Mouse (Mus musculus) G1E (cell line): ENCODE data around the gene Ppp2r3c. TPM values are rescaled to one million over a fixed set of nuclear protein-coding genes. Genes with fewer than 3 reads are reported as not detected.
"Not testable (repeated sequence)": the region's sequence is repeated elsewhere in the genome, so short reads cannot be mapped to it uniquely, and the experiment has no call there.

Experiments used
- ATAC-seq: 2 replicates; pipeline ENCODE4 v1.8.0; 2016; ENCODE audit warnings: mild to moderate bottlenecking; ENCODE audit not compliant: insufficient number of reproducible peaks, poor library complexity, low FRiP score, severe bottlenecking; ENCODE audit errors: extremely low read depth
- DNase-seq: peaks from one replicate; pipeline ENCODE4 v3.0.0; 2012; ENCODE audit warnings: low spot score
- H3K27me3 ChIP-seq: 2 replicates; pipeline ENCODE4 v1.6.1; 2012; ENCODE audit warnings: mild to moderate bottlenecking, low read length, inconsistent platforms; ENCODE audit not compliant: insufficient read depth
- H3K36me3 ChIP-seq: replicated peaks from 2 replicates; pipeline ENCODE3; 2012; ENCODE audit warnings: mild to moderate bottlenecking, inconsistent platforms
- H3K4me1 ChIP-seq: 2 replicates; pipeline ENCODE4 v1.6.1; 2012; ENCODE audit warnings: low read depth, low read length, inconsistent platforms, mixed read lengths; ENCODE audit not compliant: insufficient read depth
- H3K4me3 ChIP-seq: 2 replicates; pipeline ENCODE4 v1.5.1; 2012; ENCODE audit warnings: low read depth, mild to moderate bottlenecking, inconsistent platforms, low read length, moderate library complexity, mixed read lengths
- H3K9me3 ChIP-seq: replicated peaks from 2 replicates; pipeline ENCODE4 v1.6.1; 2012; ENCODE audit warnings: inconsistent platforms
- CTCF ChIP-seq: IDR thresholded peaks from 2 replicates; pipeline ENCODE4 v1.5.1; 2012; ENCODE audit warnings: low read depth, low read length, inconsistent platforms, mixed read lengths
- GATA1 ChIP-seq: IDR thresholded peaks from 2 replicates; pipeline ENCODE4 v1.6.1; 2012; ENCODE audit warnings: borderline replicate concordance, low read length, inconsistent platforms, mixed read lengths
- GATA2 ChIP-seq: IDR thresholded peaks from 2 replicates; pipeline ENCODE4 v1.6.1; 2012; ENCODE audit warnings: low read depth, low read length, inconsistent platforms, borderline replicate concordance
- POLR2AphosphoS5 ChIP-seq: IDR thresholded peaks from 2 replicates; pipeline ENCODE4 v1.6.1; 2012; ENCODE audit warnings: low read depth, low read length, inconsistent platforms; ENCODE audit not compliant: insufficient replicate concordance
- TAL1 ChIP-seq: conservative IDR thresholded peaks from 2 replicates; pipeline ENCODE4 v1.6.1; 2012; ENCODE audit warnings: low read depth, low read length, inconsistent platforms, mixed read lengths
- polyA plus RNA-seq: library from polyadenylated mRNA; stranded (reverse); fragments of >175 nt; gene quantifications from 2 replicates; pipeline ENCODE4 v1.2.3, GENCODE M21; 2012
- total RNA-seq, 2 experiments: library from RNA; stranded (forward) in 1 of 2; stranded (reverse) in 1 of 2; fragments of 200-1000 nt in 1 of 2; fragments of >200 nt in 1 of 2; fragmentation: Nextera tagmentation in 1 of 2; gene quantifications; 2 replicates each; pipeline ENCODE4 v1.2.3; 2014 to 2017

Ppp2r3c gene
- total and polyA plus RNA-seq, 3 experiments: 1.6 to 52.3 (median 39.2) TPM

GRCm38 (mm10) chr12:55299336-55299735 is 3.5 kb downstream of the Ppp2r3c start, which contains the start of gene 1110008L16Rik:
Gene 1110008L16Rik (plus strand): TSS chr12:55299577.
- no peak for ATAC-seq
- H3K36me3 ChIP-seq: peaks cover 65% of the 10 kb centered on the region
- H3K9me3 ChIP-seq: no peaks in the 10 kb centered on the region
- peak within 1 kb of the TSS; percentile 15; the same call in 1 of the 2 replicates for H3K4me3 ChIP-seq
- no peaks in the 10 kb centered on the region for H3K27me3 ChIP-seq
- TF ChIP-seq TAL1 (no peak), POLR2AphosphoS5 (no peak), CTCF (no peak), GATA1 (no peak), GATA2 (no peak)
- H3K4me1 ChIP-seq: peaks cover 39% of the 10 kb centered on the region
- no peak for DNase-seq

GRCm38 (mm10) chr12:55298112-55298511 is 4.7 kb downstream of the Ppp2r3c start:
- DNase-seq: no peak
- TF ChIP-seq GATA2 (no peak), CTCF (no peak)
- H3K9me3 ChIP-seq: no peaks in the 10 kb centered on the region
- peaks cover 29% of the 10 kb centered on the region for H3K4me1 ChIP-seq
- peaks cover 73% of the 10 kb centered on the region for H3K36me3 ChIP-seq
- no peak overlapping the region for H3K4me3 ChIP-seq
- no peaks in the 10 kb centered on the region for H3K27me3 ChIP-seq
- no peak for ATAC-seq

- not testable (repeated sequence) for H3K27me3 ChIP-seq, H3K9me3 ChIP-seq, H3K4me1 ChIP-seq, H3K4me3 ChIP-seq, H3K36me3 ChIP-seq, DNase-seq, ATAC-seq
Observed at GRCm38 (mm10) chr12:55277583-55277982, 25.2 kb downstream of the Ppp2r3c start.

GRCm38 (mm10) chr12:55272243-55272642 is 30.6 kb downstream of the Ppp2r3c start:
- peaks cover 8% of the 10 kb centered on the region for H3K36me3 ChIP-seq
- TF ChIP-seq CTCF: no peak
- TF ChIP-seq GATA1: no peak
- TF ChIP-seq GATA2: no peak
- no peak for TF ChIP-seq TAL1
- TF ChIP-seq POLR2AphosphoS5: no peak
- H3K27me3 ChIP-seq: no peaks in the 10 kb centered on the region
- no peak for DNase-seq
- no peak for ATAC-seq
- H3K4me3 ChIP-seq: no peak overlapping the region
- H3K4me1 ChIP-seq: no peaks in the 10 kb centered on the region
- H3K9me3 ChIP-seq: no peaks in the 10 kb centered on the region

- H3K9me3 ChIP-seq, ATAC-seq, H3K4me3 ChIP-seq, H3K27me3 ChIP-seq, DNase-seq, H3K4me1 ChIP-seq: not testable (repeated sequence)
- peaks cover 15% of the 10 kb centered on the region for H3K36me3 ChIP-seq
Observed at GRCm38 (mm10) chr12:55263385-55263784, 39.4 kb downstream of the Ppp2r3c start.

GRCm38 (mm10) chr12:55261950-55262349 is 40.8 kb downstream of the Ppp2r3c start:
- H3K4me1 ChIP-seq, H3K27me3 ChIP-seq, H3K36me3 ChIP-seq, H3K9me3 ChIP-seq, DNase-seq, H3K4me3 ChIP-seq: not testable (repeated sequence)
- ATAC-seq: peak; percentile 72

GRCm38 (mm10) chr12:55242243-55242642 is 60.6 kb downstream of the Ppp2r3c start:
- not testable (repeated sequence) for ATAC-seq, H3K36me3 ChIP-seq, DNase-seq, H3K4me3 ChIP-seq, H3K4me1 ChIP-seq, H3K27me3 ChIP-seq, H3K9me3 ChIP-seq

GRCm38 (mm10) chr12:55230520-55230861 is 72.3 kb downstream of the Ppp2r3c start:
- peak overlapping the region; percentile 69 for H3K4me3 ChIP-seq
- ATAC-seq: peak; percentile 9; the same call in 1 of the 2 replicates
- H3K36me3 ChIP-seq, H3K27me3 ChIP-seq, DNase-seq, H3K4me1 ChIP-seq, H3K9me3 ChIP-seq: not testable (repeated sequence)

GRCm38 (mm10) chr12:55229626-55230519 is 72.9 kb downstream of the Ppp2r3c start, which contains the start of gene Srp54c:
Gene Srp54c (plus strand): TSS chr12:55230168.
- not testable (repeated sequence) for H3K36me3 ChIP-seq, H3K27me3 ChIP-seq, DNase-seq, H3K4me1 ChIP-seq, H3K9me3 ChIP-seq
- H3K4me3 ChIP-seq: peak within 1 kb of the TSS; percentile 69
- ATAC-seq: peak; percentile 94
